Mouse (Mus musculus): ENCODE measurements around the gene P2rx2.

DNA sequence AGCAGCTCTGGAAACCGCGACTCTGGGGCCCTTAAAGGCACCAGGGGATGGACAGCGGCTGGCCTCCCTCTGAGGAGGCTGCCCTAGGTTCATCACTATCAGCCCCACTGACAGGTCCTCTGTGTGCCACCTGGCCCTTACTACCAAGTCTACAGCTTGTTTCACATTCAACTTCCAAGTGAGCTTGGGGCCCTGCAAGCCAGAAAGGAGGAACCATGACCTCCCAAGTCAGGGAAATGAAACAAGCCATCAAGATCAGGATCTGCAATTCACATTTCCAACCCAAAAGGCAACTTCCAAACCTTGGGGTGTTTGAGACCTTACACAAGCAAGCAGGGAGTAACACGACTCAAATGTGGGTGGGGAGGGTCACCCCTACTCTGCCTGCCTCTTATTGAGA, 42.3 kb upstream of the P2rx2 start:
- no peak for TF ChIP-seq CTCF (IDR thresholded peaks at IDR 0.05; ENCODE audit: low read depth)
- no peak for TF ChIP-seq EP300 (IDR thresholded peaks at IDR 0.05; ENCODE audit: low read depth)
